Comparison of ENCODE assay signal across 30 mouse cellular contexts in genomic region chr1:83569991-83570390, GRCm38 (mm10).
"Had no signal": no experiment of that assay in that cellular context is flagged by ENCODE, and none has a peak within 500 bp of the region (broad histone marks: within the 10 kb centered on the region; RNA-seq: fewer than 3 reads in every experiment).

No protein-coding gene starts in this region.

- H3K9me3 ChIP-seq: limb, embryonic 10.5 days; limb, embryonic 12.5 days; limb, embryonic 13.5 days; limb, embryonic 15.5 days; liver, embryonic 12.5 days; liver, embryonic 13.5 days; liver, embryonic 15.5 days; lung, embryonic 15.5 days; midbrain, embryonic 10.5 days; midbrain, embryonic 12.5 days; midbrain, embryonic 13.5 days; midbrain, embryonic 15.5 days; neural tube, embryonic 12.5 days had no signal

- H3K36me3 ChIP-seq: limb, embryonic 10.5 days; limb, embryonic 12.5 days; limb, embryonic 13.5 days; limb, embryonic 15.5 days; liver, embryonic 12.5 days; liver, embryonic 13.5 days; liver, embryonic 15.5 days; lung, embryonic 15.5 days; midbrain, embryonic 10.5 days; midbrain, embryonic 12.5 days; midbrain, embryonic 13.5 days; midbrain, embryonic 15.5 days; neural tube, embryonic 12.5 days had no signal

- H3K27me3 ChIP-seq: limb, embryonic 12.5 days; limb, embryonic 13.5 days; limb, embryonic 15.5 days; liver, embryonic 12.5 days; liver, embryonic 13.5 days; liver, embryonic 15.5 days; lung, embryonic 15.5 days; megakaryocyte, embryonic 14.5 days; midbrain, embryonic 12.5 days; midbrain, embryonic 13.5 days; midbrain, embryonic 15.5 days; neural tube, embryonic 12.5 days had no signal

- DNase-seq: left cerebral cortex, postnatal 4 days; liver; liver, embryonic 13.5 days; liver, postnatal 0 days; lung, adult 18-20 months; lung, adult 2 months; lung, embryonic 14.5 days; lung, postnatal 10 days; lung, postnatal 14 days; lung, postnatal 36 days; lung, postnatal 4 days; midbrain, embryonic 14.5 days had no signal

- H3K4me2 ChIP-seq: limb, embryonic 12.5 days; limb, embryonic 13.5 days; limb, embryonic 15.5 days; liver, embryonic 11.5 days; liver, embryonic 12.5 days; liver, embryonic 13.5 days; liver, embryonic 15.5 days; lung, embryonic 14.5 days; lung, embryonic 15.5 days; midbrain, embryonic 11.5 days; midbrain, embryonic 12.5 days; midbrain, embryonic 13.5 days; midbrain, embryonic 15.5 days; neural tube, embryonic 12.5 days had no signal

- H3K27ac ChIP-seq: limb, embryonic 10.5 days; limb, embryonic 12.5 days; limb, embryonic 13.5 days; limb, embryonic 15.5 days; liver, embryonic 12.5 days; liver, embryonic 13.5 days; liver, embryonic 14.5 days; liver, embryonic 15.5 days; lung, embryonic 15.5 days; macrophage; midbrain, embryonic 10.5 days; midbrain, embryonic 12.5 days; midbrain, embryonic 13.5 days; midbrain, embryonic 15.5 days; neural tube, embryonic 12.5 days had no signal

- H3K4me3 ChIP-seq: limb, embryonic 10.5 days; limb, embryonic 12.5 days; limb, embryonic 13.5 days; limb, embryonic 15.5 days; liver, embryonic 12.5 days; liver, embryonic 13.5 days; liver, embryonic 15.5 days; lung, embryonic 15.5 days; megakaryocyte, embryonic 14.5 days; midbrain, embryonic 10.5 days; midbrain, embryonic 12.5 days; midbrain, embryonic 13.5 days; midbrain, embryonic 15.5 days; myocyte; neural tube, embryonic 12.5 days had no signal

- H3K9ac ChIP-seq: limb, embryonic 12.5 days; limb, embryonic 13.5 days; limb, embryonic 15.5 days; liver, embryonic 12.5 days; liver, embryonic 13.5 days; liver, embryonic 14.5 days; liver, embryonic 15.5 days; liver, postnatal 0 days; lung, embryonic 14.5 days; lung, embryonic 15.5 days; midbrain, embryonic 12.5 days; midbrain, embryonic 13.5 days; midbrain, embryonic 15.5 days; neural tube, embryonic 12.5 days had no signal

- H3K4me1 ChIP-seq: limb, embryonic 10.5 days; limb, embryonic 12.5 days; limb, embryonic 13.5 days; limb, embryonic 15.5 days; liver, embryonic 12.5 days; liver, embryonic 13.5 days; liver, embryonic 15.5 days; lung, embryonic 15.5 days; megakaryocyte, embryonic 14.5 days; midbrain, embryonic 10.5 days; midbrain, embryonic 12.5 days; midbrain, embryonic 13.5 days; midbrain, embryonic 15.5 days; neural tube, embryonic 12.5 days had no signal
